26 mouse cellular contexts compared by ENCODE assay signal in the genomic region with DNA sequence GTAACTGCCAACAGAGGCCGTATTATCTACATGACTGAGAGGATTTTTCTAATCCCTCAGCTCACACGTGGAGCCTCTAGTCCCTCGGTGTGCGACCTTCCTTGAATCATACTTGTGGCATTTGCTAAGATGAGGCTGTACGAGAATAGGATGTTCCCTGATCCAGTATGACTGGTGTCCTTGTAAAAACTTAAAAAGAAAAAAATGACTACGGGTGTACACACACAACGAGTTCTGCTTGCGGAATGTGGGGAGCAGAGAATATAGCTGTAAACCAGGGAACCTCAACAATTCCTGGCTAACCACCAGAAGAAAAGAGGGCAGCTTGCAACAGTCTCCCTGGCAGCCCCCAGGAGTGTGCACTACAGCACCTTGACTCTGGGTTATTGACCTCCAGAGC.
DNase-seq lines count a peak whose midpoint lies in the region; ATAC-seq and TF ChIP-seq lines count a peak whose summit lies in the region.
"Had no signal": no experiment of that assay in that cellular context is flagged by ENCODE, and none has a peak within 500 bp of the region (broad histone marks: within the 10 kb centered on the region; RNA-seq: fewer than 3 reads in every experiment).

No protein-coding gene starts in this region.

- H3K27ac ChIP-seq in intestine, embryonic 16.5 days (ENCODE audit: low read length): no peak overlapping the region
- no peak overlapping the region for H3K27ac ChIP-seq in intestine, postnatal 0 days (ENCODE audit: low read depth, low read length)
- no peak overlapping the region for H3K27ac ChIP-seq in ES-E14 (ENCODE audit: insufficient read depth, low read depth, low read length, poor library complexity, severe bottlenecking)
- no peak overlapping the region for H3K27ac ChIP-seq in MEL (ENCODE audit: control insufficient read depth, low read depth, low read length)
- no peak overlapping the region for H3K27ac ChIP-seq in forebrain, embryonic 15.5 days (replicated peaks)
- no peak overlapping the region for H3K27ac ChIP-seq in forebrain, embryonic 16.5 days (ENCODE audit: low read length)
- H3K27ac ChIP-seq: embryonic facial prominence, embryonic 10.5 days; embryonic facial prominence, embryonic 13.5 days; forebrain, embryonic 12.5 days; gastrocnemius, adult 2 months; heart, embryonic 13.5 days; hindbrain, embryonic 10.5 days; hindbrain, embryonic 13.5 days; intestine, embryonic 15.5 days had no signal

- peaks cover 11% of the 10 kb centered on the region for H3K4me1 ChIP-seq in intestine, embryonic 16.5 days (ENCODE audit: control insufficient read depth, insufficient read depth, low read length)
- H3K4me1 ChIP-seq in intestine, postnatal 0 days (replicated peaks; ENCODE audit: control insufficient read depth, insufficient read depth, low read length): no peaks in the 10 kb centered on the region; the same call in 1 of the 2 replicates
- H3K4me1 ChIP-seq in ES-E14 (ENCODE audit: control insufficient read depth in 2 of 2, insufficient read depth in 2 of 2, low read length in 2 of 2, poor library complexity in 1 of 2) (peaks cover 0 to 2% of the 10 kb centered on the region in 2 experiments; a peak in 1 of 4 replicates), MEL (ENCODE audit: control insufficient read depth in 1 of 2, insufficient read depth in 2 of 2, low read length in 2 of 2) (no peaks in the 10 kb centered on the region)
- H3K4me1 ChIP-seq in forebrain, embryonic 15.5 days: no peaks in the 10 kb centered on the region
- no peaks in the 10 kb centered on the region for H3K4me1 ChIP-seq in forebrain, embryonic 16.5 days (replicated peaks; ENCODE audit: control insufficient read depth, insufficient read depth, low read length)

- H3K27me3 ChIP-seq in intestine, embryonic 16.5 days (replicated peaks; ENCODE audit: control insufficient read depth, insufficient read depth, low read length): no peaks in the 10 kb centered on the region
- no peaks in the 10 kb centered on the region for H3K27me3 ChIP-seq in intestine, postnatal 0 days (replicated peaks; ENCODE audit: control insufficient read depth, insufficient read depth, low read length)
- H3K27me3 ChIP-seq in MEL (ENCODE audit: control insufficient read depth in 1 of 2, insufficient read depth in 2 of 2, low read length in 2 of 2): no peaks in the 10 kb centered on the region
- no peaks in the 10 kb centered on the region for H3K27me3 ChIP-seq in forebrain, embryonic 15.5 days
- no peaks in the 10 kb centered on the region for H3K27me3 ChIP-seq in forebrain, embryonic 16.5 days (replicated peaks; ENCODE audit: control insufficient read depth, insufficient read depth, low read length)
- H3K27me3 ChIP-seq: embryonic facial prominence, embryonic 13.5 days; intestine, embryonic 15.5 days had no signal

- peak; percentile 34 for DNase-seq in adrenal gland, adult 8-10 months
- DNase-seq in adrenal gland, postnatal 10 days: no peak
- DNase-seq in ES-E14 (ENCODE audit: low read depth, low spot score): no peak
- DNase-seq in MEL (ENCODE audit: low read depth, low spot score): no peak
- DNase-seq: cerebellum, adult 11-12 months; embryo, embryonic 11 days; forebrain, postnatal 0 days; gastrocnemius, adult 2 months; gastrocnemius, postnatal 14 days; heart, adult 11 months; heart, postnatal 36 days; kidney, adult 2 months had no signal

- in situ Hi-C loops in ES-E14 (cut with MboI; ENCODE audit: low sequenced_read_pairs in 2 of 2, unreplicated experiment in 2 of 2): no loop called here

- H3K79me2 ChIP-seq in MEL (ENCODE audit: control insufficient read depth, insufficient read depth, low read length, poor library complexity): no peaks in the 10 kb centered on the region

- WGBS in intestine, embryonic 16.5 days: 74% methylated on average over 8 of the region's 8 CpGs
- 65% methylated on average over 8 of the region's 8 CpGs for WGBS in intestine, postnatal 0 days
- 89% methylated on average over 8 of the region's 8 CpGs for WGBS in forebrain, embryonic 15.5 days
- WGBS in forebrain, embryonic 16.5 days: 87% methylated on average over 8 of the region's 8 CpGs

- TF ChIP-seq POLR2A in MEL (IDR thresholded peaks at IDR 0.05; ENCODE audit: control insufficient read depth in 1 of 2, insufficient read depth in 1 of 2, low read depth in 1 of 2, low read length in 2 of 2, poor library complexity in 1 of 2): no peak

- H3K9me3 ChIP-seq in intestine, embryonic 16.5 days (ENCODE audit: control insufficient read depth, low read length): no peaks in the 10 kb centered on the region
- H3K9me3 ChIP-seq in intestine, postnatal 0 days (ENCODE audit: control insufficient read depth): no peaks in the 10 kb centered on the region
- no peaks in the 10 kb centered on the region for H3K9me3 ChIP-seq in ES-E14 (ENCODE audit: control insufficient read depth, insufficient read depth, low read depth, low read length)
- H3K9me3 ChIP-seq in MEL (replicated peaks; ENCODE audit: insufficient read depth, low read length): no peaks in the 10 kb centered on the region
- no peaks in the 10 kb centered on the region for H3K9me3 ChIP-seq in forebrain, embryonic 15.5 days
- no peaks in the 10 kb centered on the region for H3K9me3 ChIP-seq in forebrain, embryonic 16.5 days (ENCODE audit: control insufficient read depth, low read length)
- H3K9me3 ChIP-seq: embryonic facial prominence, embryonic 10.5 days; embryonic facial prominence, embryonic 13.5 days; forebrain, embryonic 12.5 days; heart, embryonic 13.5 days; hindbrain, embryonic 10.5 days; hindbrain, embryonic 13.5 days; intestine, embryonic 15.5 days had no signal

- no peak for TF ChIP-seq EP300 in MEL (IDR thresholded peaks at IDR 0.05; ENCODE audit: low read depth in 1 of 2, low read length in 2 of 2)

- no peak overlapping the region for H3K4me3 ChIP-seq in intestine, embryonic 16.5 days (ENCODE audit: low read length)
- H3K4me3 ChIP-seq in intestine, postnatal 0 days (ENCODE audit: low read depth, low read length): no peak overlapping the region
- H3K4me3 ChIP-seq in ES-E14 (ENCODE audit: insufficient read depth in 1 of 2, low read depth in 1 of 2, low read length in 2 of 2, poor library complexity in 1 of 2, severe bottlenecking in 1 of 2) (no peak overlapping the region), MEL (ENCODE audit: control insufficient read depth in 1 of 2, insufficient read depth in 1 of 2, low read depth in 2 of 2, low read length in 2 of 2) (no peak overlapping the region)
- no peak overlapping the region for H3K4me3 ChIP-seq in forebrain, embryonic 15.5 days
- H3K4me3 ChIP-seq in forebrain, embryonic 16.5 days (replicated peaks; ENCODE audit: low read length): no peak overlapping the region
- H3K4me3 ChIP-seq: embryonic facial prominence, embryonic 10.5 days; embryonic facial prominence, embryonic 13.5 days; erythroblast, embryonic 14.5 days; forebrain, embryonic 12.5 days; gastrocnemius, adult 2 months; heart, embryonic 13.5 days; hindbrain, embryonic 10.5 days; hindbrain, embryonic 13.5 days; intestine, embryonic 15.5 days had no signal

- H3K9ac ChIP-seq in intestine, embryonic 16.5 days (ENCODE audit: low read depth, low read length): no peak overlapping the region
- no peak overlapping the region for H3K9ac ChIP-seq in intestine, postnatal 0 days (ENCODE audit: low read depth, low read length)
- H3K9ac ChIP-seq in ES-E14 (ENCODE audit: insufficient read depth, low read depth, low read length, poor library complexity, severe bottlenecking) (no peak overlapping the region), MEL (ENCODE audit: control insufficient read depth, low read depth, low read length, poor library complexity, severe bottlenecking) (no peak overlapping the region)
- H3K9ac ChIP-seq in forebrain, embryonic 15.5 days (replicated peaks): no peak overlapping the region
- no peak overlapping the region for H3K9ac ChIP-seq in forebrain, embryonic 16.5 days (replicated peaks; ENCODE audit: low read depth, low read length)
- H3K9ac ChIP-seq: embryonic facial prominence, embryonic 13.5 days; forebrain, embryonic 12.5 days; forebrain, postnatal 0 days; heart, embryonic 13.5 days; hindbrain, embryonic 13.5 days; intestine, embryonic 15.5 days had no signal

- no peak for TF ChIP-seq CTCF in intestine, postnatal 0 days (IDR thresholded peaks at IDR 0.05; ENCODE audit: low read depth)
- TF ChIP-seq CTCF in MEL (IDR thresholded peaks at IDR 0.05 in 2 of 3, conservative IDR thresholded peaks at IDR 0.05 in 1 of 3; ENCODE audit: control insufficient read depth in 1 of 3, insufficient read depth in 1 of 3, low read depth in 2 of 3, low read length in 3 of 3, poor library complexity in 1 of 3, severe bottlenecking in 1 of 3): no peak

- H3K36me3 ChIP-seq in intestine, embryonic 16.5 days (ENCODE audit: control insufficient read depth, insufficient read depth, low read length): no peaks in the 10 kb centered on the region
- no peaks in the 10 kb centered on the region; the same call in 1 of the 2 replicates for H3K36me3 ChIP-seq in intestine, postnatal 0 days (ENCODE audit: control insufficient read depth, insufficient read depth)
- H3K36me3 ChIP-seq in ES-E14 (ENCODE audit: control insufficient read depth, insufficient read depth, low read length, poor library complexity, severe bottlenecking) (no peaks in the 10 kb centered on the region), MEL (ENCODE audit: control insufficient read depth in 1 of 2, insufficient read depth in 2 of 2, low read length in 2 of 2) (no peaks in the 10 kb centered on the region)
- H3K36me3 ChIP-seq in forebrain, embryonic 15.5 days: no peaks in the 10 kb centered on the region
- no peaks in the 10 kb centered on the region for H3K36me3 ChIP-seq in forebrain, embryonic 16.5 days (ENCODE audit: control insufficient read depth, insufficient read depth)
- H3K36me3 ChIP-seq: embryonic facial prominence, embryonic 10.5 days; embryonic facial prominence, embryonic 13.5 days; forebrain, embryonic 12.5 days; heart, embryonic 13.5 days; hindbrain, embryonic 10.5 days; hindbrain, embryonic 13.5 days; intestine, embryonic 15.5 days had no signal

- H3K4me2 ChIP-seq in intestine, embryonic 16.5 days (ENCODE audit: low read depth, low read length): no peak overlapping the region
- no peak overlapping the region for H3K4me2 ChIP-seq in intestine, postnatal 0 days (replicated peaks; ENCODE audit: low read depth)
- no peak overlapping the region for H3K4me2 ChIP-seq in forebrain, embryonic 15.5 days (replicated peaks)
- H3K4me2 ChIP-seq in forebrain, embryonic 16.5 days (ENCODE audit: low read length): no peak overlapping the region
- H3K4me2 ChIP-seq: embryonic facial prominence, embryonic 13.5 days; forebrain, embryonic 12.5 days; heart, embryonic 13.5 days; hindbrain, embryonic 13.5 days; intestine, embryonic 15.5 days had no signal

- no peak for TF ChIP-seq RAD21 in MEL (IDR thresholded peaks at IDR 0.05; ENCODE audit: low read depth, low read length)

- ATAC-seq in intestine, embryonic 16.5 days: peak; percentile 32; the same call in 1 of the 2 replicates
- no peak for ATAC-seq in intestine, postnatal 0 days
- ATAC-seq in forebrain, embryonic 15.5 days (replicated peaks): no peak
- no peak for ATAC-seq in forebrain, embryonic 16.5 days
- ATAC-seq: CD4-positive, CD25-positive, alpha-beta regulatory T cell, adult 4 months; forebrain, postnatal 0 days; hindbrain, embryonic 16.5 days; intestine, embryonic 15.5 days had no signal

TF ChIP-seq in ES-E14, 5 proteins besides CTCF, POLR2A, EP300 and RAD21 (continues in another document):
- peak; percentile 72 for TF ChIP-seq ZNF384 (IDR thresholded peaks at IDR 0.05; ENCODE audit: low read depth, low read length)
